In genomic region chr7:45593118-45593815, GRCm38 (mm10) we compare ENCODE assay signal across 8 mouse cellular contexts. TPM values are rescaled to one million over a fixed set of nuclear protein-coding genes. Genes with fewer than 3 reads are reported as not detected.
DNase-seq lines count a peak whose midpoint lies in the region; ATAC-seq lines count a peak whose summit lies in the region.

No protein-coding gene starts in this region.

- ATAC-seq in granulocyte monocyte progenitor cell, adult 5-6 weeks (replicated peaks; ENCODE audit: poor library complexity, severe bottlenecking): peak; percentile 55

- peak; percentile 71 for DNase-seq in layer of hippocampus, adult 11-12 months (ENCODE audit: low spot score)
- DNase-seq in layer of hippocampus, adult 9-11 months: no peak
- peak; percentile 95 for DNase-seq in NIH3T3 (ENCODE audit: low read depth)
- DNase-seq in cerebellum, postnatal 10 days: peak; percentile 76 to 81
- DNase-seq in left cerebral cortex, postnatal 4 days: peak; percentile 60
- peak; percentile 82 for DNase-seq in retina, embryonic 14.5 days (ENCODE audit: low spot score)
- DNase-seq in thymus, postnatal 36 days: peak; percentile 67

- intact Hi-C loops in left cerebral cortex, postnatal 4 days (cut with DNase I): loop anchor here (10.0 kb wide), 1 partner anchor 92 kb away; the partner anchor contains the start of gene Ntn5

RNA-seq across cellular contexts. Expression of gene Fgf21, which starts 22.0 kb away (rescaled TPM):
- not detected in 2 replicates for total RNA-seq in granulocyte monocyte progenitor cell, adult 5-6 weeks (2014; fragmentation: Nextera tagmentation)
- total RNA-seq in granulocyte monocyte progenitor cell, adult 5-6 weeks (2017): not detected in 2 replicates
- not detected for total RNA-seq in left cerebral cortex, postnatal 4 days (2021)

RNA-seq across cellular contexts. Expression of gene Bcat2, which starts 23.3 kb away (rescaled TPM):
- 69.1 and 81.6 TPM in 2 replicates for total RNA-seq in granulocyte monocyte progenitor cell, adult 5-6 weeks (2014; fragmentation: Nextera tagmentation)
- 38.9 and 42.7 TPM in 2 replicates for total RNA-seq in granulocyte monocyte progenitor cell, adult 5-6 weeks (2017)
- 10 to 100 TPM; 22.9 to 25.3 TPM for total RNA-seq in left cerebral cortex, postnatal 4 days (2021)

RNA-seq across cellular contexts. Expression of gene Fut1, which starts 23.8 kb away (rescaled TPM):
- not detected in 2 replicates for total RNA-seq in granulocyte monocyte progenitor cell, adult 5-6 weeks (2014; fragmentation: Nextera tagmentation)
- total RNA-seq in granulocyte monocyte progenitor cell, adult 5-6 weeks (2017): not detected in 2 replicates
- total RNA-seq in left cerebral cortex, postnatal 4 days (2021): under 1 TPM in 1 of 2 experiments, not detected in 1; 0.14 TPM

RNA-seq across cellular contexts. Expression of gene Izumo1, which starts 28.3 kb away (rescaled TPM):
- not detected in 2 replicates for total RNA-seq in granulocyte monocyte progenitor cell, adult 5-6 weeks (2014; fragmentation: Nextera tagmentation)
- total RNA-seq in granulocyte monocyte progenitor cell, adult 5-6 weeks (2017): 0.34 TPM in 1 of 2 replicates, not detected in the other
- under 1 TPM in 1 of 2 experiments, not detected in 1; 0.20 TPM for total RNA-seq in left cerebral cortex, postnatal 4 days (2021)

RNA-seq across cellular contexts. Expression of gene Rasip1, which starts 34.0 kb away (rescaled TPM):
- 0.15 TPM in 1 of 2 replicates, not detected in the other for total RNA-seq in granulocyte monocyte progenitor cell, adult 5-6 weeks (2014; fragmentation: Nextera tagmentation)
- 0.93 TPM in 1 of 2 replicates, not detected in the other for total RNA-seq in granulocyte monocyte progenitor cell, adult 5-6 weeks (2017)
- 10 to 100 TPM; 23.5 to 25.1 TPM for total RNA-seq in left cerebral cortex, postnatal 4 days (2021)
